Mouse (Mus musculus): Measurements from ENCODE around the gene Ubox5.
A peak's percentile ranks its signal among the peaks of the same experiment; 100 is the strongest.
"Not testable (repeated sequence)": the region's sequence is repeated elsewhere in the genome, so short reads cannot be mapped to it uniquely, and the experiment has no call there.

Gene Ubox5

DNA sequence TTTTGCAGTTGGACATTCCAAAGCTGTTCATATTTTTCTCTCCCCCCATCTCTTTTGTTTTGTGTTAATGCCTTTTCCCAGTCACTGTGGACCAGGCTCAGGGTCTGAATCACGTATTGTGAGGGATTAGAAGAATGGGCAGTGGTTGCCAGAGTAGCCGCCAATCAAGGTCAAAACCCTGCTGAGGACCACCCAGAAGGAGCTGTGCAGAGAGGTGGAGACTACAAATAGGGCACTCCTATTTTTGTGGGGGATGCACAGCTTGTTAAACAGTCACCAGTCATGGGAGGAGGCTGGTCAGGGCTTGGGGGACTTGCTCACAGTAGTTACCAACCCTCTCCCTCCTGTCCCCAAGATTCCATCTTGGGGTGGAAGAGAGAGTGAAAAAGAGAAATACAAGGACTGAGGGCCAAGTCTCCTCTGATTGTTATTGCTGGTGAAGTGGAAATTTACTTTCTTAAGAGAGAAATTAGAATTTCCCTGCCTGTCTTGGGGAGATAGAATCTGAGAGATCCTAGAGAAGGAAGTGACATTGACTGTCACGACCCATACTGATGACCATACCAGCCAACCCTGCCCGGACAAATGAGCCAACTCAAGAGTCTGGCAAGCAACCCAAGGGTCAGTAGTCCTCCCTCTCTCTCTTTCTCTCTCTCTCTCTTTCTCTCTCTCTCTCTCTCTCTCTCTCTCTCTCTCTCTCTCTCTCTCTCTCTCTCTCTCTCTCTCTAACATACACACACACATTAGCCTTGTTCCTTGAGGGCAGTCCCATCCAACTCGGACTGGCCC is 3.2 kb upstream of the Ubox5 start:
- no peak for DNase-seq

DNA sequence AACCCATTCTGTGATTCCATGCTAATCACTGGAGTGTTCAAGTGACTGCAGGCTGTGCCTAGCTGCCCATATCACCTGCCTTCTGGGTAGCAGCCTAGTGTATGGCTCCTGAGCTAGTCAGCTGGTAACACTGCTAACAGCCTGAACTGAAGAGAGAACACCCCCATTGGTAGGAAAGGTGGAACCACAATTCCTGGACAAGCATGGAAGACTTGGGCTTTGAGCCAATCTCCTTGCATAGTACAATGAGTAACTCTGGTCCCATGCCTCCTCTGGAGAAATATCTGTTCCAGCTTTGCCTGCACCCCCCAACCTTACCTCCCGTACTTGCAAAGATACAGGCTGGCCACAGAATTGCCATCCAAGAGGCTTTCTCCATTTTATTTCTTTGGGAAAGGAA is 2.6 kb upstream of the Ubox5 start:
- no peak for DNase-seq

DNA sequence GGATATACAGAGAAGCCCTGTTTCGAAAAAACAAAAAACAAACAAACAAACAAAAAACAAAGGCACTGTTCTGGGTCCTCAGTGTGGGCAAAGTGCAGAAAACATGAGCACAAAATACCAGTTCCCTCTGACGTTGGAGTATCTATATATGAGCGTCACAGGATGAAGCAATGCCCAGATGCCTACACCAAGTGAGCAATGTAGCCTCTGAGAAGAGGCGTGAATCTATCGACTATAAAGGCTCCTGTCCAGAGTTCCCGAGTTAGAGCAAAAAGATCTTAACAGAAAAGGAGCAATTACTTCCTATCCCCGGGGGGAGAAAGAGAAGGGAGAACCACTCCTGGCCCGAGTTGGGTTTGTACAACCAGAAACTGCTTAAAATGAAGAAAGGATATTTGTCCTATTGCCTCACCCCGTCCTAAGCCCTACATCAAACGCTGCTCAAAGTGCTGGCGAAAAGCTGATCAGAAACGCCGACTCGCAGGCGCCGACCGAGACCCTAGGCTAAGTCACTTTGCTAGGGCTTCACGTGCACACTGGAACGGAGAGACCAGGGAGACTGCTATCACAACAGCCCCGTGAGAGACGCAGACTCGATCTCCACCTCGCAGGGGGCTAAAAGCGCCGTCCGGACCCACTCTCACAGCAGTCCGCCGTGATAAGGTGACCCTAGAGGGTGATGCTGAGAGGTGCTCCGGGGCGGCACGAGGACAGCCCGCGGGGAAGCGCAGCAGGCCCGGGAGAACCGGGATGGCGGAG is 579 bp downstream of the Ubox5 start:
- DNase-seq, result no peak

DNA sequence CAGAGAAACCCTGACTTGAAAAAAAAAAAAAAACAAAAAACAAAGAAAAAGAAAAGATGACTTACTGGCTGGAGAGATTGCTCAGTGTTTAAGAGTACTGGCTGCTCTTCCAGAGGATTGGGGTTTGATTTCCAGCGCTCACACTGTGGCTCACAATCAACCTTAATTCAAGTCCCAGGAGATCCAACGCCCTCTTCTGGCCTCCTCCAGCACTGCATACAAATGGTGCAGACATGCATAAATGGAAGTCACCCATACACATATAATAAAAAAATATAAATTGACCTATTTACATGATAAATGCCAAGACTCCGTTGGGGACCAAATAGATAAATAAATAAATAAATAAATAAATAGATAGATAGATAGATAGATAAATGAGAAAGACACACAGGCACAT is 1.4 kb downstream of the Ubox5 start:
- peak; percentile 31 for DNase-seq

DNA sequence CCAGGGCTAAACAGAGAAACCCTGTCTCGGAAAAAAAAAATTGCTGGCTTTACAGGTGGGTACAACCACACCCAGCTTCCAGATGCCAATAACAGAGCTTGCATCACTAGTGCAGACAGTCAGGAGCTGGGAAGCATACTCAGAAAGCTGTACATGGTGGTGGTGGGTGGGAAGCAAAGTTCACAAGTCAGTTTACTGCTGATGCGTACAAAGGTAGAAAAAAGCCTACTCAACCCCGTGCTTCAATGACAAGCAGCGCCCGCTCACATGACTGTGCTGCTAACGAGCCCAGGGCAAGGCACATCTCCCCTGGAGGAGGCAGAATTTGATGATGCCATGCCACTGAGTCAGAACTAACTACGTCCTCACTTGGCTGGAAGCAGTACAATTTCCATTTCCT is 10.9 kb downstream of the Ubox5 start:
- no peak for DNase-seq

DNA sequence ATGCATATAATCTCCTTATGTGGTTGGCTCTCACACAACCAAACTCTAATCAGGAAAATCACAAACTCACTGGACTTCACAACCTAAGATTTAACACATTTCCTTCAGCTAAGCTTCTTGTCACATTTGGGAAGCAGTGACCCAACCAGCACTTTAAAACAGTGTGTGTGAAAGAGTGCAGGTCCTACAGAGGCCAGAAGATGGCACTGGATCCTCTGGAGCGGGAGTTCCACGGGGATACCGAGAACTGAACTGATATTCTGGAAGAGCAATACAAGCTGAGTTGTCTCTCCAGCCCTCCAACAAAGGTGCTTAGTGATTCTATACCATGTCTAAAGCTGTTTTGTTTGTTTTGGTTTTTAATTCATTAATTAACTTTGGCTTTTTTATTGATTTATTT is 16.7 kb downstream of the Ubox5 start:
- DNase-seq, result peak; percentile 48

DNA sequence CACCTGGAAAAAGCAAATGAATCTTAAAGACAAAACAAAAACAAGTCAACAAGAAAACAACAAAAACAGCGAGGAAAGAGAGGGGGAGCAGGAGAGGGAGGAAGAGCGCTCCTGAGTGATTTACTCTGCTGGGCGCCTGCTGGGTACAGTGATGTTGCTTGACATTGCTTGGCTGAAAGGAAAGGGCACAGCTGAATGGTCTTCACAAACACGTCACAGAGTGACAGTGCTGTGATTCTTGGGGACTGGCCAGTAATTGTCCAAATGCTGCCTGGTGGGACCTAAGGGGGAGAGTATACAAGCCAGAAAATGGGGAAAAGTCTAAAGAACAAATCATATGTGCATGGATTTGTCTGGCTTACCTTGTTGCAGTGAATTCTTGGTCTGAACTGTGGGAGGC is 27.6 kb downstream of the Ubox5 start:
- DNase-seq, result no peak

DNA sequence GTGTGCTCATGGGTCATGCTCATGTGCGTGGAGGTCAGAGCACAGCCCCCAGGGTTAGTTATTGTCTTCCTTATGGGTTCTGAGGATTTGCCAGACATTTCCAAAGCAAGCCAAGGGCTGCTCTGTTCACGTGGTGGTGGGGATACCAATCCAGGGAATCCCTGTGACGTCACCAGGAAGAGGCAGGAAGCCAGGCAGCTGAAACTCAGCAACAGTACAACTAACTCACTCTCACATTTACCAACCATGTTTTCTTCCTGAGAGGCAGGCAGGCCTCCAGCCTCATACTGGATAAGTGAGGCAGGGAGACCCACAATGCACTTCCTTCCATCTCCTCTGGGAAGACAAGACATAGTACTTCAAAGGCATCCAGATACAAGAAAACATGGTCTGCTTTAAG is 31.4 kb downstream of the Ubox5 start:
- DNase-seq, result no peak

DNA sequence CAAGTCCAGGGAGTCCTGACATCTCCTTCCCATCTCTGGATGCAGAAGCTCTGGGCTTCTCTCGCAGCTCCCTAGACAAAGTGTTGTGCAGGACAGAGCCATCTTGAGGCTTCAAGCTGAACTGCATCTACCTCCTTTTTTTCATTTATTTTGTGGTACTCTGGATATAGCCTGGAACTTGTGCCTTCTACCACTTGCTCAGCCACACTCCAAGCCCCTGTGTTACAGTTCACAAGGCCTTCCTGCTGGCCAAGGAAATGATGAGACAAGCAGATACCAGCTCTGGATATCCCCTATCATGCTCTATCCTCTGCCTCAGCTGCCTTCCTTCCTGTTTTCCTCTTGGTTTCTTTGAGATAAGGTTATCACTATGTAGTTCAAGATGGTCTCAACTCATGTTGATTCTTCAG is 32.2 kb downstream of the Ubox5 start:
- no peak for DNase-seq

DNA sequence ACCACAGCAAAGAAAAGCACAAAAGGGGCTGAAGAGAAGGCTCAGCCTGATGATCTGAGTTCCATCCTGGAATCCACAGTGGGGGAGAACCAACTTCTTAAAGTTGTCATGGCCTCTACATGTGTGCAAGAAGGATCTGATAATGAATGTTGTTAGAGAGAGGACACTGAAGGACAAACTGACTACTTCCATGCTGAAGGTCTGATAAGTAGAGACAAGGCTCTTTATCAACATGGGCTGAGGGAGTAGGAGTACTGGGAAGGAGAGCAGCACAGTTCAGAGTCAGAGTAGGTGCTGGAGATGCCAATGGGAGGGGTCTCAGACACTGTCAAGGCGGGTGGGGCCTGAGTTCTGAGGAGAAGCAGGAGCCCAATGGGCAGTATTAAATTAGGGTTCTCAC is 34.2 kb downstream of the Ubox5 start:
- DNase-seq, result no peak

DNA sequence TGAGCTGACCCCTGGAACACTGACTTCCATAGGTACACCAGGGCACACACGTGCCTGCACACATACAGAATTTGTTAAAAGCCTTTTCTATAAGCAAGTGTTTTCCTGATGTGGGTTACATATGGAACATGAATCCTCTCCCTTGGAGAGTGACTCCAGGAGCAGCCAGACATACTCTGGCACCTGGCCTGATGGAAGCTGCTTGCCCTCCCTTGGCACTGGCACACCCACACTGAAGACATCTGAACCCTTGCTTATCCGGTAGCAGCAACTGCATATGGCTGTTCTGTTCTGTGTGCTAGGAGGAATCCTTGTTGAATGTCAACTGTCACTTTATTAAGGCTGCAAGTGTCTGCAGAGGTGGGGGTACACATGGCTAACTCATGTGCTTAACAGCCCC is 38.8 kb downstream of the Ubox5 start:
- no peak for DNase-seq

DNA sequence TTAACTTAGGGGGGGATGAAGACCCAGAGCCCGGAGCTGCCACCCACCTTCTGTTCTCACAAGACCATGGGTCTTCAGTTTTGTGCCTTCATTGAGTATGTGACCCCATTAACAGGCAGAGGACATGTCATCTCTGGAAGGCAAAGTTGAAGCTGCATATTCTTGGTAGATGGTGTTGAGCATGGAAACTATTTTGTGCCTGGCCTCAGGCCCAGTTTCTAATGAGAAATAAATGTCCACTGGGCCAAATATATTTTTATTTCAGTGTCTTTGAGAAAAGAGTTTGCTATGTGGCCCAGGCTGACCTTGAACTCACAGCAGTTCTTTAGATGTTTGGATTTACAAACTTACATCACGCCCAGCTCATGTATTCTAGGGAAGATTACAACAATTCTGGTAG is 40.1 kb downstream of the Ubox5 start:
- no peak for DNase-seq

DNA sequence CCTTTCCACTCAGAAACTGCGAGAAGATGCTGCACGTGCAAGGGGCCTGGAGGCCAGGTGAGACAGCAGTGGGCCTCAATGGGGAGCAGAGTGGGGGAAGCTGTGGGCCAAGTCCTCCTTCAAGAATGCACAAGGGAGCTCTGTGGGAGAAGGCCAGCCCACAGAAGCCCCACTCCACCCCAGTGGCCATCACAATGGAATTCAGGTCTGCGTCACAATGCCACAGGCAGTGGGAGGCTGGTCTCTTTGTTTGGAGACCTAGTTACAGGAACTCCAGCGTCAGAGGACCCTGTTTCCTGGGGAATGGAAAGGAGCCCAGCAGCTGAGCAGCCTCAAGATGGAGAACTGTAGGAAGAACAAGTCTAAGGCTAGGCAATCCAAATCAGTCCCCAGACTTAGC is 40.7 kb downstream of the Ubox5 start:
- no peak for DNase-seq

DNA sequence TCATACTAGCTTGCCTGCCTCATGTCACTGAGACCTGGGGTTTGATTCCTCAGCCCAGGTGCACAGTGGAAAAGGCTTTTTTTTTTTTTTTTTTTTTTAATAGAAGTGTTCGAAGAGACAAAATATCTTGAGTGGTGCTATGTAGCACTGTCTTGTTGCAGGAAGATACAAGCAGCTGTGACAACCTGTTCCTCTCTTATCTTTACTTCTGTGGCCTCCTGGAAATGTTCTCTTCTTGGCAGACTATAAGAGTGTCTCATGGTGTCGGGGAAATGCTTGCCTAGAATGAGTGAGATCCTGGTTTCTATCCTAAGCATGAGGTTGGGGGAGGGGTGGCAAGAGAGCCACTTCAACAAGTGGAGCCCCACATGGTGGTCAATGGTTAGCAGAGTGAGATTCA is 41.5 kb downstream of the Ubox5 start:
- no peak for DNase-seq

DNA sequence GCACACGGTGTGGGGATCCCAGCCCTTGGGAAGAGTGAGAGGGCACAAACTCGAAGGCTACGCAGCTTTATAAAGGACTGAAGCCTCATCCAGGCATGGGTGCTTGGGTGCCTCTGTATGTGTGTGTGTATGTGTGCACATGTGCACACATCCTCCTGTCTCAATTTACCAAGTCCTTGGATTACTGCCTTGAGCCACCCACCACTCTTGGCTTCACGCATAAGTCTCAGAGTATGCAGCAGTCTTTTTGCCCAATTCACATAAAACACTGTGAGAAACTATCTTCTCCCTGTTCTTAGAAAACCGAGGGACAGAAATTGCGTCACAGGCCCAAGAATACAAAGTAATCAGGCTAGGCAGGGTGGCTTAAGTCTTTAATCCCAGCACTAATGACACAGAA is 43.8 kb downstream of the Ubox5 start:
- no peak for DNase-seq

DNA sequence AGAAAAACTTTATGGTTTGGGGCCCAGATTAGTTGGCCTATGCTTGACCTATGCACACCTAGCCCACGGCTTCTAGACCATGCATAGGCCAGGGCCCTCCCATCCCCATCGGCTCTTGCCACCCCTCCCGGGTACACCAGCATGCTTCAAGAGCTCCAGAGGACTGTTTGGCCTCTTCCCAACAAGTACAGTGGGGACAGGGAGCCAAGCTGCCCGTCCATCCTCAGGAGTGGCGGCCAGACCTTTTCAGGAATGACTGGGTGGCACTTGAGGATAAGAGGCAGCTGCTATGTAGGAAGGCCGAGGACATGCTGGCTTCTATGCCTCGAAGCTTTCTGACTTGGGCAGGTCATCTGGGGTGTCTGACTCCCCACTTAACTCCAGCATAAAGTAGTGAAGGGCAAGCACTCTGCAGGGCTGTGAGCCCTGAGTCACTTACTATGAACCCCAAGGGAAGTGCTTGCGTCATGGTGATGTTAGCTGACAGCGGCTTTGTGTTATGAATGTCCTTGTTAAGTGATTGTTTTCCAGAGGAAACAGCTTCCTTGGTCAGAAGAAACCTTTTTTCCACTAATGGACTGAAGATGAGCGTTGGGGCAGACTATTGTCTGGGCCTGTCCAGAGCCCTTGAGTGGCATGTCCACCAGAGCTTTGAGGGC is 45.8 kb downstream of the Ubox5 start:
- no peak for DNase-seq

DNA sequence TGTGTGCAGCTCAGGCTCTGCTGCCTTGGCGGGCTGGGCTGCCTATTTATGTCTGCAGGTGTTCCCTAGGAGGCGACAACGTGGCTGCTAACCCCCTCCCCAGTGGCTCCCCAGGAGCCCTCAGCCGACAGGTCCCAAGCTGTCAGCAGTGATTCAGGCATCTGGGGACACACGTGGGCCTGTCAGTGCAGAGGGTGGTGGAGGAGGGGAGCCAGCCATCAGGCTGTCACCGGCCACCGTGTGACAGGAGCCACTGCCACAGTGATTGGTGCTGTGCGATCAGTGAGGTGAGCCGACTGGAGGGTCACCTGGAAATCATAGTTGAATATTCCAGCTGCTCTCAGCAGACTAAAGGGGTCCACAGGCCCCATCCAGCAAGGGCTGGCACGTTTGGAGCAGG is 47.3 kb downstream of the Ubox5 start, which contains the start of gene Avp:
TSS of gene Avp (minus strand) at position 3 of the 400 bp plus-strand sequence.
- DNase-seq, result no peak

DNA sequence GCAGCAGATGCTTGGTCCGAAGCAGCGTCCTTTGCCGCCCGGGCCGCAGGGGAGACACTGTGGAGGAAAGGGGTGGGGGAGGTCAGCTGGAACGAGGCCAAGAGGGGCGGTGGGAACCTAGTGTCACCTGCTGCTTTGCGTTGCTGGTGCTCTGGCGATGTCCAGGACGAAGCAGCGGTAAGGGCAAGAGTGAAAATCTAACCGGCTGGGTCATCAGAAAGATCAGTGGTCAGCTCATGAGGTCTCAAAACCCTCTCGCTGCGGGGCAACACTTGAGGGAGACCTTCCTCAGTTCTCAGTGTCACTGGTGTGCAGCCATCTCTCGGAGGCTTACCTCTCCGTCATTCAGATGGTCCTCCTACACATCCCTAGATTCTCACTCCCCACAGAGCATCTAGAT is 48.6 kb downstream of the Ubox5 start:
- no peak for DNase-seq

DNA sequence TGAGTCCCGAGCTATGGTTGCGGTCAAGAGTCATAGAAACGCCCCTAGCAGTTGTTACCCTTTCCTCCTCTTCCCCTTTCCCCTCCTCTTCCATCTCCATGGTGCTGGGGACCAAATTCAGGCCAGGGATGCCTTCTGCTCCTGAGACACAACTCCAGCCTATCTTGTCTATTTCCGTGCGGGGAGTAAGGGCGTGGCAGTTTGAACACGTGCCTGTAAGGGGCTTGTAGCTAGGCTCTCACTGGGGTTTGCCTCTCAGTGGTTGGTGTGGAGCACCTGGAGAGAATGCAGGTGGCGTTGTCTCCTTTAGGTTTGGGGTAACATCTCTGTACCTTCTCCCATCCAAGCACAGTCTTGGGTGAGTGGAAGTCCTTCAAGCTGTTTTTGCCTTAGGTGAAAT is 50.0 kb downstream of the Ubox5 start:
- DNase-seq, result no peak

DNA sequence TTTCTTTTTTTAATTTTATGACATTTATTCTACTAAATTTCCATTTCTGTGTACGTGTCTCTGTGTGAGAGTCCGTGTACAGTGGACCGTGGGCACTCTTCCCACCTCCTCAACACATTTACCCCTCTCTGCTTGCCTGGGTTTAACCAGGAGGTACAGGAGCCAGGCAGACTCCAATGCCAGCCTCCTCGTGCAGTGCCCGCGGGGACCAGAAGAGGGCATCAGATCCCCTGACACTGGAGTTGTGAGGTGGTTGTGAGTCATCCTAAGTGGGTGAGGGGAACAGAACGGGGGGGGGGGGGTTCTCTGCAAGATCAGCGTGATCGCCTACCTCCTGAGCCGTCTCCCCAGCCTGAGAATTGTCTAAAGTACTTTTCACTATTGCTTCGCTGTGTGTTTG is 51.7 kb downstream of the Ubox5 start:
- DNase-seq, result peak; percentile 78

DNA sequence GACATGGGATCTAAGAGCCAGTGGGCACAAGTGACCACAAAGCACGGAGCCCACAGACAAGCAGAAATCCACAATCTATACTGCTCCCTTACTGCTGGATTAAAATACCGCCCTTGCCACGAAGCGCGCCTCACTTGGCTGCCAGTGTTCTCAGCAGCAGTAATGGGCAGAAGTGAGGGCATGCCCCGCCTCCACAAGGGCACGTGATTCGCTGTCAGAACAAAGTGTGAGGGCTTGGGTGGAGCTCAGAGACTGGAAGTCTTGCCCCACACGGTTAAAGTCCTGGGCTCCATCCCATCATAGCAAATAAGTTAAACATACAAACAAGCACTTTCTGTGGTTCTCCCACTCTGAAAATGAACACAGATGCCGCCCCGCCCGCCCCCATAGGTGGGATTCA is 52.2 kb downstream of the Ubox5 start:
- peak; percentile 65 for DNase-seq

DNA sequence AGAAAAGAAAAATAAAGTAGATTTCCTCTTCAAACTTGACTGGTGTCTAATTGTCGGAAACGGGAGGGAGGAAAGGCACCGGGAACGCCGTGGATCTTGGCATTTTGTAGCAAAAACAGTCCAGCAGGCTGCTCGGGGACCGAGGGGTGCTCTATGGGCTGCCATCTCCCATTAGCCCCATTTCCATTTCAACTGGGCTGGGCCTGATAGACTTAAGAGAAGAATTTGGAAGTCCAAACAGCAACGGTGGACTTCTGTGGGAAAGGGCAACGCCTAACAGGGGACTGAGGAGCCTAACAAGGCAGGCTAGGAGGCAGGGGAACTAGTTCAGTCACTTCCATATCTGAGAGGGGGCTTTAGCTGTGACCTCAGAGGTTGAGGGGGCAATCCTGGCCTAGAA is 52.8 kb downstream of the Ubox5 start:
- DNase-seq, result no peak

DNA sequence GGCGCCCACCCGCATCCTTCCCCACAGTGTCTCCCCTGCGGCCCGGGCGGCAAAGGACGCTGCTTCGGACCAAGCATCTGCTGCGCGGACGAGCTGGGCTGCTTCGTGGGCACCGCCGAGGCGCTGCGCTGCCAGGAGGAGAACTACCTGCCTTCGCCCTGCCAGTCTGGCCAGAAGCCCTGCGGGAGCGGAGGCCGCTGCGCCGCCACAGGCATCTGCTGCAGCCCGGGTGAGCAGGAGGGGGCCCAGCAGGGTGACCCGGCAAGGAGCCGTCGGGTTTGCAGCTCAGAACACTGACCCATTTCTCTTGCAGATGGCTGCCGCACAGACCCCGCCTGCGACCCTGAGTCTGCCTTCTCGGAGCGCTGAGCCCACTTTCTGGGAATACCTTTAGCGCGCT is 53.3 kb downstream of the Ubox5 start:
- DNase-seq, result not testable (repeated sequence)

DNA sequence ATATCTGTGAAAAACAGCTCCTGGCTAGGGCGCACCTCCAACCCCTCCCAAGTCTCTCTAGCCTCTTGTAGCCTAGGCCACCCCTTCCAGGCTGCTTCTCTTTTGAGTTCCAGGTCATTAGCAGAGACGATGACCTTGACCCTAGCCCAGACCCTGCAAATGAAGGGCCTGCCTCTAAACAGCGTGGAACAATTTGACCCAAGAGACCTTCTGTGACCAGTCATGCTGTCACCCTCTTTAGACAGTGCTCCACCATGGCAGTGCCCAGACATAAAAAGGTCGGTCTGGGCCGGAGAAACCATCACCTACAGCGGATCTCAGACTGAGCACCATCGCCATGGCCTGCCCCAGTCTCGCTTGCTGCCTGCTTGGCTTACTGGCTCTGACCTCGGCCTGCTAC is 54.0 kb downstream of the Ubox5 start, which contains the start of gene Oxt:
TSS of gene Oxt (plus strand) at position 301 of the 400 bp plus-strand sequence.
- DNase-seq, result no peak
